Mouse (Mus musculus): Measurements from ENCODE around the gene Pde5a. TPM values are rescaled to one million over a fixed set of nuclear protein-coding genes. Genes with fewer than 3 reads are reported as not detected.
A peak's percentile ranks its signal among the peaks of the same experiment; 100 is the strongest.

The Pde5a gene
- total RNA-seq, 4 experiments from 2014 or later, result 2.9 to 4.4 (median 3.6) TPM

GRCm38 (mm10) chr3:122763768-122764167 is 35.0 kb downstream of the Pde5a start:
- DNase-seq (ENCODE audit: low spot score), result no peak

GRCm38 (mm10) chr3:122766930-122767329 is 38.2 kb downstream of the Pde5a start:
- DNase-seq (ENCODE audit: low spot score), result no peak

GRCm38 (mm10) chr3:122767841-122768240 is 39.1 kb downstream of the Pde5a start:
- no peak for DNase-seq (ENCODE audit: low spot score)

GRCm38 (mm10) chr3:122781417-122781816 is 52.7 kb downstream of the Pde5a start:
- no peak for DNase-seq (ENCODE audit: low spot score)

- no peak for DNase-seq (ENCODE audit: low spot score)
Measured at GRCm38 (mm10) chr3:122784245-122784644, 55.5 kb downstream of the Pde5a start.

- no peak for DNase-seq (ENCODE audit: low spot score)
Measured at GRCm38 (mm10) chr3:122788314-122788713, 59.6 kb downstream of the Pde5a start.

GRCm38 (mm10) chr3:122789544-122789943 is 60.8 kb downstream of the Pde5a start:
- no peak for DNase-seq (ENCODE audit: low spot score)

- DNase-seq (ENCODE audit: low spot score), result no peak
Measured at GRCm38 (mm10) chr3:122800050-122800449, 71.3 kb downstream of the Pde5a start.

GRCm38 (mm10) chr3:122800553-122801435 is 72.0 kb downstream of the Pde5a start:
- no peak for DNase-seq (ENCODE audit: low spot score)

- no peak for DNase-seq (ENCODE audit: low spot score)
Measured at GRCm38 (mm10) chr3:122801436-122802221, 72.9 kb downstream of the Pde5a start.

GRCm38 (mm10) chr3:122807313-122807712 is 78.6 kb downstream of the Pde5a start:
- DNase-seq (ENCODE audit: low spot score), result no peak

GRCm38 (mm10) chr3:122810090-122810863 is 81.5 kb downstream of the Pde5a start:
- DNase-seq (ENCODE audit: low spot score), result no peak

- no peak for DNase-seq (ENCODE audit: low spot score)
Measured at GRCm38 (mm10) chr3:122810986-122811385, 82.2 kb downstream of the Pde5a start.

- peak; percentile 41 for DNase-seq (ENCODE audit: low spot score)
Measured at GRCm38 (mm10) chr3:122814531-122814930, 85.8 kb downstream of the Pde5a start.

GRCm38 (mm10) chr3:122818282-122818681 is 89.5 kb downstream of the Pde5a start:
- peak; percentile 31 for DNase-seq (ENCODE audit: low spot score)

GRCm38 (mm10) chr3:122820700-122821099 is 92.0 kb downstream of the Pde5a start:
- DNase-seq (ENCODE audit: low spot score), result no peak

- no peak for DNase-seq (ENCODE audit: low spot score)
Measured at GRCm38 (mm10) chr3:122828270-122829058, 99.7 kb downstream of the Pde5a start.

- DNase-seq (ENCODE audit: low spot score), result no peak
Measured at GRCm38 (mm10) chr3:122834519-122834918, 105.8 kb downstream of the Pde5a start.

- no peak for DNase-seq (ENCODE audit: low spot score)
Measured at GRCm38 (mm10) chr3:122835097-122835850, 106.5 kb downstream of the Pde5a start.

GRCm38 (mm10) chr3:122837639-122838038 is 108.9 kb downstream of the Pde5a start:
- DNase-seq (ENCODE audit: low spot score), result no peak
